Mouse (Mus musculus) limb, embryonic 15.5 days (tissue): ENCODE data around the gene Dglucy. TPM values are rescaled to one million over a fixed set of nuclear protein-coding genes. Genes with fewer than 3 reads are reported as not detected.

Experiments used
- ATAC-seq: fragments of 200-750 bp; cut with Nextera tagmentation; 2 replicates; pipeline ENCODE4 v1.8.0; 2017; ENCODE audit warnings: low read depth, moderate TSS enrichment; ENCODE audit not compliant: insufficient number of reproducible peaks, low FRiP score, low TSS enrichment
- H3K27ac ChIP-seq: fragments of 300-500 bp; sonication (generic); 2 replicates; pipeline ENCODE4 v1.5.1; 2015; ENCODE audit warnings: moderate library complexity, mild to moderate bottlenecking, inconsistent platforms
- H3K27me3 ChIP-seq: fragments of 300-500 bp; sonication (generic); 2 replicates; pipeline ENCODE4 v1.6.1; 2015; ENCODE audit warnings: inconsistent platforms
- H3K36me3 ChIP-seq: fragments of 300-500 bp; sonication (generic); 2 replicates; pipeline ENCODE4 v1.6.1; 2015; ENCODE audit warnings: inconsistent platforms
- H3K4me1 ChIP-seq: fragments of 300-500 bp; sonication (generic); 2 replicates; pipeline ENCODE4 v1.6.1; 2015; ENCODE audit warnings: inconsistent platforms
- H3K4me2 ChIP-seq: fragments of 300-500 bp; sonication (generic); 2 replicates; pipeline ENCODE4 v1.6.1; 2015; ENCODE audit warnings: mild to moderate bottlenecking, inconsistent platforms
- H3K4me3 ChIP-seq: fragments of 300-500 bp; sonication (generic); 2 replicates; pipeline ENCODE4 v1.5.1; 2015; ENCODE audit warnings: mild to moderate bottlenecking, inconsistent platforms
- H3K9ac ChIP-seq: fragments of 300-500 bp; sonication (generic); 2 replicates; pipeline ENCODE4 v1.6.1; 2015; ENCODE audit warnings: inconsistent platforms
- H3K9me3 ChIP-seq: fragments of 300-500 bp; sonication (generic); 2 replicates; pipeline ENCODE4 v1.6.1; 2016; ENCODE audit warnings: inconsistent platforms
- WGBS: fragments of 180-500 bp; shearing (Covaris S2); methylation state at CpG from one replicate; pipeline ENCODE4 v1.1.7; 2015; 5-methylcytosine and 5-hydroxymethylcytosine counted together
- polyA plus RNA-seq: library from polyadenylated mRNA; unstranded; fragments of >200 nt; fragmentation: Nextera tagmentation; extraction: Ambion mirVana; gene quantifications from 2 replicates; pipeline ENCODE4 v1.2.1, GENCODE M21; 2015

The Dglucy gene
- polyA plus RNA-seq, 1 experiment from 2014 or later: 3.1 TPM

- 88% methylated on average over 6 of the region's 6 CpGs for WGBS
- ATAC-seq: no peak
These were observed 92.4 kb downstream of the Dglucy start for GRCm38 (mm10) chr12:100871234-100871633.

GRCm38 (mm10) chr12:100871841-100872240, 93.0 kb downstream of the Dglucy start:
- Histone ChIP-seq H3K4me2 (no peak overlapping the region), H3K27me3 (no peaks in the 10 kb centered on the region), H3K36me3 (no peaks in the 10 kb centered on the region), H3K27ac (no peak overlapping the region), H3K4me1 (peaks cover 14% of the 10 kb centered on the region; the same call in 1 of the 2 replicates), H3K4me3 (no peak overlapping the region), H3K9ac (no peak overlapping the region), H3K9me3 (no peaks in the 10 kb centered on the region)
- WGBS: 84% methylated on average over 2 of the region's 2 CpGs
- ATAC-seq: no peak

More at GRCm38 (mm10) chr12:100871234-100871633, 92.4 kb downstream of the Dglucy start:
- Histone ChIP-seq H3K27me3 (no peaks in the 10 kb centered on the region), H3K4me3 (no peak overlapping the region), H3K4me1 (peaks cover 18% of the 10 kb centered on the region; the same call in 1 of the 2 replicates), H3K4me2 (no peak overlapping the region), H3K9ac (no peak overlapping the region), H3K36me3 (no peaks in the 10 kb centered on the region), H3K9me3 (no peaks in the 10 kb centered on the region), H3K27ac (no peak overlapping the region)

GRCm38 (mm10) chr12:100873612-100874011, 94.8 kb downstream of the Dglucy start:
- Histone ChIP-seq H3K4me1 (no peaks in the 10 kb centered on the region), H3K9ac (no peak overlapping the region), H3K9me3 (no peaks in the 10 kb centered on the region), H3K4me3 (no peak overlapping the region), H3K4me2 (no peak overlapping the region), H3K36me3 (no peaks in the 10 kb centered on the region), H3K27me3 (no peaks in the 10 kb centered on the region), H3K27ac (no peak overlapping the region)
- 77% methylated on average over 3 of the region's 3 CpGs for WGBS
- no peak for ATAC-seq

- Histone ChIP-seq H3K27me3 (no peaks in the 10 kb centered on the region), H3K4me2 (no peak overlapping the region), H3K9me3 (no peaks in the 10 kb centered on the region), H3K36me3 (no peaks in the 10 kb centered on the region), H3K27ac (no peak overlapping the region), H3K4me3 (no peak overlapping the region), H3K9ac (no peak overlapping the region), H3K4me1 (no peaks in the 10 kb centered on the region)
- no peak for ATAC-seq
- 45% methylated on average over 3 of the region's 3 CpGs for WGBS
These were observed 96.7 kb downstream of the Dglucy start for GRCm38 (mm10) chr12:100875553-100875952.

- H3K4me1 ChIP-seq: no peaks in the 10 kb centered on the region
- no peaks in the 10 kb centered on the region for H3K36me3 ChIP-seq
- WGBS: 80% methylated on average over 5 of the region's 6 CpGs
- no peaks in the 10 kb centered on the region for H3K27me3 ChIP-seq
- no peak overlapping the region for H3K27ac ChIP-seq
- H3K4me3 ChIP-seq: no peak overlapping the region
- H3K9ac ChIP-seq: no peak overlapping the region
- no peak overlapping the region for H3K4me2 ChIP-seq
- ATAC-seq: no peak
- H3K9me3 ChIP-seq: no peaks in the 10 kb centered on the region
These were observed 97.1 kb downstream of the Dglucy start for GRCm38 (mm10) chr12:100875960-100876359.

GRCm38 (mm10) chr12:100877936-100878335, 99.1 kb downstream of the Dglucy start:
- Histone ChIP-seq H3K9me3 (no peaks in the 10 kb centered on the region), H3K4me2 (no peak overlapping the region), H3K27ac (no peak overlapping the region), H3K4me1 (no peaks in the 10 kb centered on the region), H3K4me3 (no peak overlapping the region), H3K27me3 (no peaks in the 10 kb centered on the region), H3K9ac (no peak overlapping the region), H3K36me3 (no peaks in the 10 kb centered on the region)
- ATAC-seq: 0 out of 2 replicates have a peak, but pooled peaks have one; percentile 8
- 77% methylated on average over 6 of the region's 6 CpGs for WGBS

- no peak overlapping the region for H3K27ac ChIP-seq
- no peaks in the 10 kb centered on the region for H3K9me3 ChIP-seq
- H3K27me3 ChIP-seq: no peaks in the 10 kb centered on the region
- H3K4me2 ChIP-seq: no peak overlapping the region
- no peaks in the 10 kb centered on the region for H3K36me3 ChIP-seq
- H3K9ac ChIP-seq: no peak overlapping the region
- no peaks in the 10 kb centered on the region for H3K4me1 ChIP-seq
- no peak overlapping the region for H3K4me3 ChIP-seq
- no peak for ATAC-seq
- 93% methylated on average over 16 of the region's 16 CpGs for WGBS
These were observed 99.7 kb downstream of the Dglucy start for GRCm38 (mm10) chr12:100878556-100878955.

- Histone ChIP-seq H3K4me2 (no peak overlapping the region), H3K9ac (no peak overlapping the region), H3K9me3 (no peaks in the 10 kb centered on the region), H3K36me3 (no peaks in the 10 kb centered on the region), H3K4me1 (peaks cover 6% of the 10 kb centered on the region; the same call in 1 of the 2 replicates), H3K27me3 (no peaks in the 10 kb centered on the region), H3K4me3 (no peak overlapping the region), H3K27ac (no peak overlapping the region)
- WGBS: 40% methylated on average over 7 of the region's 7 CpGs
- ATAC-seq: no peak
These were observed 104.3 kb downstream of the Dglucy start for GRCm38 (mm10) chr12:100883168-100883567.

- ATAC-seq: no peak
- peaks cover 6% of the 10 kb centered on the region; the same call in 1 of the 2 replicates for H3K4me1 ChIP-seq
- no peak overlapping the region for H3K27ac ChIP-seq
- H3K9ac ChIP-seq: no peak overlapping the region
- 90% methylated on average over 3 of the region's 3 CpGs for WGBS
- H3K36me3 ChIP-seq: no peaks in the 10 kb centered on the region
- H3K4me2 ChIP-seq: no peak overlapping the region
- H3K27me3 ChIP-seq: no peaks in the 10 kb centered on the region
- no peak overlapping the region for H3K4me3 ChIP-seq
- H3K9me3 ChIP-seq: no peaks in the 10 kb centered on the region
These were observed 106.7 kb downstream of the Dglucy start for GRCm38 (mm10) chr12:100885585-100885984.

GRCm38 (mm10) chr12:100886877-100887276, 108.0 kb downstream of the Dglucy start:
- no peak overlapping the region for H3K4me3 ChIP-seq

GRCm38 (mm10) chr12:100887801-100888258, 109.0 kb downstream of the Dglucy start:
- H3K4me3 ChIP-seq: no peak overlapping the region
- peaks cover 6% of the 10 kb centered on the region; the same call in 1 of the 2 replicates for H3K4me1 ChIP-seq
- no peak overlapping the region for H3K27ac ChIP-seq
- 42% methylated on average over 12 of the region's 12 CpGs for WGBS
- H3K27me3 ChIP-seq: no peaks in the 10 kb centered on the region
- H3K9ac ChIP-seq: no peak overlapping the region
- ATAC-seq: no peak
- no peak overlapping the region for H3K4me2 ChIP-seq
- no peaks in the 10 kb centered on the region for H3K36me3 ChIP-seq
- H3K9me3 ChIP-seq: no peaks in the 10 kb centered on the region

More at GRCm38 (mm10) chr12:100886877-100887276, 108.0 kb downstream of the Dglucy start:
- H3K4me1 ChIP-seq: peaks cover 6% of the 10 kb centered on the region; the same call in 1 of the 2 replicates
- WGBS: 78% methylated on average over 4 of the region's 4 CpGs
- no peaks in the 10 kb centered on the region for H3K9me3 ChIP-seq
- no peak overlapping the region for H3K9ac ChIP-seq
- no peak for ATAC-seq
- no peak overlapping the region for H3K4me2 ChIP-seq
- no peaks in the 10 kb centered on the region for H3K27me3 ChIP-seq
- H3K36me3 ChIP-seq: no peaks in the 10 kb centered on the region
- H3K27ac ChIP-seq: no peak overlapping the region

- no peak for ATAC-seq
- no peak overlapping the region for H3K9ac ChIP-seq
- no peaks in the 10 kb centered on the region for H3K36me3 ChIP-seq
- no peaks in the 10 kb centered on the region for H3K27me3 ChIP-seq
- H3K27ac ChIP-seq: no peak overlapping the region
- 82% methylated on average over 3 of the region's 3 CpGs for WGBS
- no peak overlapping the region for H3K4me3 ChIP-seq
- H3K9me3 ChIP-seq: no peaks in the 10 kb centered on the region
- peaks cover 6% of the 10 kb centered on the region; the same call in 1 of the 2 replicates for H3K4me1 ChIP-seq
- H3K4me2 ChIP-seq: no peak overlapping the region
These were observed 111.7 kb downstream of the Dglucy start for GRCm38 (mm10) chr12:100890548-100890947.

GRCm38 (mm10) chr12:100895504-100895903, 116.6 kb downstream of the Dglucy start:
- Histone ChIP-seq H3K4me3 (no peak overlapping the region), H3K4me1 (peaks cover 20% of the 10 kb centered on the region), H3K36me3 (no peaks in the 10 kb centered on the region), H3K9ac (no peak overlapping the region), H3K27me3 (peaks cover 40% of the 10 kb centered on the region), H3K4me2 (no peak overlapping the region), H3K9me3 (no peaks in the 10 kb centered on the region), H3K27ac (no peak overlapping the region)
- 10% methylated on average over 2 of the region's 2 CpGs for WGBS
- no peak for ATAC-seq
